Mouse (Mus musculus) bone marrow, adult 2 months (tissue): ENCODE measurements around the gene Cgn.

Experiments used
- CTCF ChIP-seq: fragments of 200-500 bp; IDR thresholded peaks from 2 replicates; pipeline ENCODE4 v1.5.1; 2011; ENCODE audit warnings: low read length, control low read depth; ENCODE audit not compliant: control insufficient read depth, insufficient read depth
- POLR2A ChIP-seq: fragments of 200-500 bp; IDR thresholded peaks from 2 replicates; pipeline ENCODE4 v1.6.1; 2011; ENCODE audit warnings: low read depth, mild to moderate bottlenecking, control low read depth, low read length, borderline replicate concordance; ENCODE audit not compliant: control insufficient read depth

- no peak for TF ChIP-seq POLR2A
- TF ChIP-seq CTCF = no peak
Measured at GRCm38 (mm10) chr3:94817731-94818130, 31.4 kb upstream of the Cgn start.
